In the genomic region with DNA sequence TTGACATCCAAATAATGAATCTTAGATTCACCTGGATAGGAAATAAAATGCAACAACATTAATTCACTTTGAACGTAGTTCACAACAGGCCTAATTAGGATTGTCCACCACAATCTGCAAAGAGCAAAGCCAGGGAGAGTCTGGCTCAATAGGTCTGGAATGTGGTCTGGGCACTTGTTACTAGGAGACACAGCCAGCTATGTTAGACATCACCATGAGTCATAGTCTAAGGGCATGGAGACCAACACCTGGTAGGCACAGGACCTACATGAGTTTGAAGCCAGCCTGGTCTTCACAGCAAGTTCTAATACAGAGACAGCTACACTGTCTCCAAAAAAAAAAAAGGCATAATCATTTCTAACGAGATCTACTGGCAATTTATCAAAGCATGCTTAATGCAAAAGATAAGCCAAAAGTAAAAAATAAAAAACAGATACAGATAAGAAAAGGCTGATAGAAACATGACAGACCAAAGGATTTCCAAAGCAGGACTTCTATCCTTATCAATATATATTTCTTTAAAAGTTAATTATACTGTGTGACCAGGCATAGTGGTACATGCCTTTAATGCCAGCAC, we compare ENCODE assay signal across 22 mouse cellular contexts.
DNase-seq lines count a peak whose midpoint lies in the region; ATAC-seq and TF ChIP-seq lines count a peak whose summit lies in the region.
"Had no signal": no experiment of that assay in that cellular context is flagged by ENCODE, and none has a peak within 500 bp of the region (broad histone marks: within the 10 kb centered on the region; RNA-seq: fewer than 3 reads in every experiment).

No protein-coding gene starts in this region.

- H3K4me3 ChIP-seq in lung, embryonic 16.5 days (ENCODE audit: low read length): no peak overlapping the region
- H3K4me3 ChIP-seq in stomach, postnatal 0 days (ENCODE audit: low read depth, low read length): no peak overlapping the region
- no peak overlapping the region for H3K4me3 ChIP-seq in forebrain, embryonic 11.5 days (ENCODE audit: low read depth, low read length)
- H3K4me3 ChIP-seq: embryonic facial prominence, embryonic 10.5 days; erythroblast, embryonic 14.5 days; heart, embryonic 13.5 days; hindbrain, embryonic 13.5 days; midbrain, embryonic 12.5 days had no signal

- TF ChIP-seq EP300 in stomach, postnatal 0 days (optimal IDR thresholded peaks at IDR 0.05): no peak

- no peaks in the 10 kb centered on the region for H3K4me1 ChIP-seq in lung, embryonic 16.5 days (replicated peaks; ENCODE audit: control insufficient read depth, insufficient read depth, low read length)
- no peaks in the 10 kb centered on the region for H3K4me1 ChIP-seq in stomach, postnatal 0 days (replicated peaks; ENCODE audit: control insufficient read depth, insufficient read depth)
- 0 out of 2 replicates have a peak, but pooled peaks cover 3% of the 10 kb centered on the region for H3K4me1 ChIP-seq in forebrain, embryonic 11.5 days (replicated peaks; ENCODE audit: control insufficient read depth, insufficient read depth, low read length)

- H3K9ac ChIP-seq in lung, embryonic 16.5 days (ENCODE audit: low read length): no peak overlapping the region
- no peak overlapping the region for H3K9ac ChIP-seq in stomach, postnatal 0 days (ENCODE audit: low read length)
- no peak overlapping the region for H3K9ac ChIP-seq in forebrain, embryonic 11.5 days (ENCODE audit: low read length)
- H3K9ac ChIP-seq: forebrain, postnatal 0 days; heart, embryonic 13.5 days; hindbrain, embryonic 13.5 days; midbrain, embryonic 12.5 days had no signal

- no peaks in the 10 kb centered on the region for H3K36me3 ChIP-seq in lung, embryonic 16.5 days (ENCODE audit: control insufficient read depth, insufficient read depth, low read length)
- no peaks in the 10 kb centered on the region for H3K36me3 ChIP-seq in stomach, postnatal 0 days (ENCODE audit: control insufficient read depth, insufficient read depth, low read length)
- H3K36me3 ChIP-seq in forebrain, embryonic 11.5 days (ENCODE audit: control insufficient read depth, insufficient read depth, low read length): no peaks in the 10 kb centered on the region
- H3K36me3 ChIP-seq: embryonic facial prominence, embryonic 10.5 days; heart, embryonic 13.5 days; hindbrain, embryonic 13.5 days; midbrain, embryonic 12.5 days had no signal

- H3K4me2 ChIP-seq in lung, embryonic 16.5 days (ENCODE audit: low read depth, low read length): no peak overlapping the region
- no peak overlapping the region for H3K4me2 ChIP-seq in stomach, postnatal 0 days (replicated peaks; ENCODE audit: low read depth)
- no peak overlapping the region for H3K4me2 ChIP-seq in forebrain, embryonic 11.5 days (ENCODE audit: low read depth, low read length, severe bottlenecking)
- H3K4me2 ChIP-seq: heart, embryonic 13.5 days; hindbrain, embryonic 13.5 days; midbrain, embryonic 12.5 days had no signal

- TF ChIP-seq CTCF in stomach, postnatal 0 days (IDR thresholded peaks at IDR 0.05; ENCODE audit: low read depth): no peak

- 70% methylated on average over 2 of the region's 2 CpGs for WGBS in lung, embryonic 16.5 days
- WGBS in stomach, postnatal 0 days: 51% methylated on average over 2 of the region's 2 CpGs
- WGBS in forebrain, embryonic 11.5 days: 70% methylated on average over 2 of the region's 2 CpGs

- peak; percentile 67 for ATAC-seq in lung, embryonic 16.5 days (ENCODE audit: low read depth)
- ATAC-seq in stomach, postnatal 0 days (ENCODE audit: low FRiP score, low TSS enrichment): peak; percentile 95
- ATAC-seq in forebrain, embryonic 11.5 days (replicated peaks; ENCODE audit: low FRiP score): no peak
- ATAC-seq: activated CD4-positive, CD25-positive, alpha-beta regulatory T cell, adult 4 months; forebrain, postnatal 0 days had no signal

- H3K27ac ChIP-seq in lung, embryonic 16.5 days (ENCODE audit: low read length): no peak overlapping the region
- no peak overlapping the region for H3K27ac ChIP-seq in stomach, postnatal 0 days (replicated peaks)
- H3K27ac ChIP-seq in forebrain, embryonic 11.5 days (ENCODE audit: low read depth, low read length): no peak overlapping the region
- H3K27ac ChIP-seq: embryonic facial prominence, embryonic 10.5 days; heart, embryonic 13.5 days; hindbrain, embryonic 13.5 days; macrophage; midbrain, embryonic 12.5 days had no signal

- DNase-seq in embryo, embryonic 10 days (ENCODE audit: low spot score): peak; percentile 15
- no peak for DNase-seq in embryo, embryonic 10.5 days (ENCODE audit: low spot score)
- peak; percentile 16 to 25 for DNase-seq in urinary bladder, postnatal 36 days (ENCODE audit: low spot score in 2 of 2)
- no peak for DNase-seq in urinary bladder, postnatal 25 days (ENCODE audit: low spot score)
- DNase-seq in stomach, postnatal 0 days (ENCODE audit: low spot score): peak; percentile 48
- DNase-seq in forebrain, embryonic 11.5 days (ENCODE audit: low spot score): no peak
- DNase-seq in right cerebral cortex, postnatal 14 days: no peak
- DNase-seq: cerebellum, postnatal 10 days; forebrain, postnatal 0 days; gastrocnemius, postnatal 25 days; kidney, adult 8-10 months; right cerebral cortex, postnatal 25 days; thymus, postnatal 36 days had no signal

- H3K27me3 ChIP-seq in lung, embryonic 16.5 days (ENCODE audit: control insufficient read depth, insufficient read depth, low read depth, low read length): no peaks in the 10 kb centered on the region
- no peaks in the 10 kb centered on the region for H3K27me3 ChIP-seq in stomach, postnatal 0 days (ENCODE audit: control insufficient read depth, insufficient read depth, low read length)
- no peaks in the 10 kb centered on the region for H3K27me3 ChIP-seq in forebrain, embryonic 11.5 days (ENCODE audit: control insufficient read depth, insufficient read depth, low read length)
- H3K27me3 ChIP-seq: heart, embryonic 13.5 days; hindbrain, embryonic 13.5 days; midbrain, embryonic 12.5 days had no signal

- no peaks in the 10 kb centered on the region for H3K9me3 ChIP-seq in lung, embryonic 16.5 days (ENCODE audit: control insufficient read depth, low read length)
- H3K9me3 ChIP-seq in stomach, postnatal 0 days (ENCODE audit: control insufficient read depth, low read length): no peaks in the 10 kb centered on the region
- H3K9me3 ChIP-seq in forebrain, embryonic 11.5 days (ENCODE audit: control insufficient read depth, low read length): no peaks in the 10 kb centered on the region
- H3K9me3 ChIP-seq: embryonic facial prominence, embryonic 10.5 days; G1E; heart, embryonic 13.5 days; hindbrain, embryonic 13.5 days; midbrain, embryonic 12.5 days had no signal

Comparison
In these comparisons a context has a peak if more than half of its experiments do, and no peak if none do; other contexts are left out.
1. DNase-seq: peak in embryo, embryonic 10 days (single experiment), urinary bladder, postnatal 36 days (2 of 2) and stomach, postnatal 0 days (single experiment); none in embryo, embryonic 10.5 days (single experiment), urinary bladder, postnatal 25 days (single experiment), forebrain, embryonic 11.5 days (single experiment) and right cerebral cortex, postnatal 14 days (single experiment).